Mouse (Mus musculus): ENCODE data around the gene Ifnk. TPM values are rescaled to one million over a fixed set of nuclear protein-coding genes. Genes with fewer than 3 reads are reported as not detected.

Gene Ifnk
- not detected in 2 replicates for polyA plus RNA-seq (2015; fragmentation: Nextera tagmentation; extraction: Ambion mirVana)

DNA sequence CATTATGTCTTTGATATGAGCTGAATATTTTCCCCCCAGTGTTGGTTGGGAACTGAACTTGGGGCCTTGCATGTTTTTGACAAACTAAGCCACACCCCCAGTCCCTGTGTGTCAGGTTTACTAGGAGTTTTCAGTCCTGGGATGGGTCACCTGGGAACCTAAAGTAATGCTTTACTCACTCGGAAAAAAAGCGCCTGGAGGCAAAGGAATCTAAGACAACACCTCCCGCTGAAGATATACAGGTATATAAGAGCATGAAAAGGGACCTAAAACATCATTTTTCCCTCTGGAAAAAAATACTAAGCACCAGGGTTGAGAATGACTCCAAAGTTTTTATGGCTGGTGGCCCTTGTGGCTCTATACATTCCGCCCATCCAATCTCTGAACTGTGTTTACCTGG, at the start of gene Ifnk:
Gene Ifnk, plus strand, starts transcription at position 301 of the 400 bp plus-strand sequence.
- Histone ChIP-seq H3K27ac (replicated peaks) (no peak within 1 kb of the TSS), H3K4me1 (peaks cover 16% of the 10 kb centered on the region), H3K4me2 (replicated peaks) (no peak within 1 kb of the TSS), H3K9ac (no peak within 1 kb of the TSS), H3K36me3 (no peaks in the 10 kb centered on the region), H3K27me3 (no peaks in the 10 kb centered on the region), H3K4me3 (replicated peaks) (no peak within 1 kb of the TSS), H3K9me3 (replicated peaks) (no peaks in the 10 kb centered on the region)
- 78% methylated on average over 4 of the region's 4 CpGs for WGBS
- no peak for ATAC-seq (ENCODE audit: insufficient number of reproducible peaks, low FRiP score, low TSS enrichment, low read depth)

DNA sequence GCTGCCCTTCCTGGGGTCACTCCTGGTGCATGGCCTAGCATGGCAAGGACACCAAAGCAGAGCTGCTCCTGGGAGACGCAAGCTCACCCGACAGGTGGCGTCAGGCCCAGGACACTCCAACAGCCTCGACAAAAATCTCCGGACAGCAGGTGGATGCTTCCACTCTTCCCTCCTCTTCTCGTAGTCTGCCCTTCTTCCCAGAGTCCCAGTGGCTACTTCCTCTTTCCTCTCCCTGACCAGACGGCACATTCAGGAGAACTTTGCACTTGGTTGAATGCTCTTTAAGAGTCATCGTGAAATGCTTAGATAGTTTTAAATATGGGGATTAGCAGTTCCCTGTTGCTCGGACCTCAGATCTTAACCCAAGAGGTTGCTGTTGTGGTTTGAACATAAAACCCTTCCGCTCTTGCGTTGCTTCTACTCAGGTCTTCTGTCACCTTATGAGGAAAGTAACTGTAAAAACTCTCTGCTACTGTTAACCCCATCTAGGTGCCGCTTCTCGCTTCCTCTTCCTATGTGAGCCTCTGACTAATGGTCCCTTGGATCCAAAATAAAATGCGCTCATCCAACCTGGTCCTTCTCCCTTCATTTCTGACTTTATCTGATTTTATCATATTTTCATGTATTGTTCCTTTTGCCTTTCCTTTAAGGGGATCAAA, 46.6 kb upstream of the Ifnk start:
- H3K4me3 ChIP-seq (replicated peaks) = no peak overlapping the region
- no peaks in the 10 kb centered on the region for H3K27me3 ChIP-seq
- H3K9ac ChIP-seq = no peak overlapping the region
- no peaks in the 10 kb centered on the region for H3K9me3 ChIP-seq (replicated peaks)
- H3K4me1 ChIP-seq = peaks cover 9% of the 10 kb centered on the region
- H3K4me2 ChIP-seq (replicated peaks) = no peak overlapping the region
- WGBS = 76% methylated on average over 14 of the region's 14 CpGs
- no peaks in the 10 kb centered on the region for H3K36me3 ChIP-seq
- H3K27ac ChIP-seq (replicated peaks) = no peak overlapping the region
- ATAC-seq (ENCODE audit: insufficient number of reproducible peaks, low FRiP score, low TSS enrichment, low read depth) = no peak

DNA sequence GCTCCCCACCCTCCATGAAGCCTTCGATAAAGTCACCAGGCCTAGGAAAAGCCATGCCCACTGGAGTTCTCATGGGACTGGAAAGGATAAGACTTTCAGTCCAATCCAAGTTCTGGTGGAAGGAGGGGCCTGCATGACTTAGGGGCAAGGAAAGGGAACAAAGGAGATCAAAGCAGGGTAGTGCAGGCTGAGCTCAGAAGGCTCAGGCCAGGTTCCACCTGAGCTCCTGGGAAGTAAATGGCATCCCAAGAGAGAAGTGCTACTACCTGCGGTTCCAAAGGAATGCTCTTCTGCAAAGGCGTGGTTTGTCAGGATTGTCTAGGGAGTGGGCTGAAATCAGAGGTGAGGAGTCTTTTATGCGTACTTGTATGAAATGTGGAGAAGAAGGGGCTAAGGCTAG, 39.4 kb upstream of the Ifnk start:
- WGBS = 73% methylated on average over 4 of the region's 4 CpGs
- Histone ChIP-seq H3K4me2 (replicated peaks) (no peak overlapping the region), H3K4me3 (replicated peaks) (no peak overlapping the region), H3K36me3 (no peaks in the 10 kb centered on the region), H3K9me3 (replicated peaks) (no peaks in the 10 kb centered on the region), H3K27ac (replicated peaks) (no peak overlapping the region), H3K4me1 (peaks cover 7% of the 10 kb centered on the region; the same call in 1 of the 2 replicates), H3K9ac (no peak overlapping the region), H3K27me3 (no peaks in the 10 kb centered on the region)
- no peak for ATAC-seq (ENCODE audit: insufficient number of reproducible peaks, low FRiP score, low TSS enrichment, low read depth)

DNA sequence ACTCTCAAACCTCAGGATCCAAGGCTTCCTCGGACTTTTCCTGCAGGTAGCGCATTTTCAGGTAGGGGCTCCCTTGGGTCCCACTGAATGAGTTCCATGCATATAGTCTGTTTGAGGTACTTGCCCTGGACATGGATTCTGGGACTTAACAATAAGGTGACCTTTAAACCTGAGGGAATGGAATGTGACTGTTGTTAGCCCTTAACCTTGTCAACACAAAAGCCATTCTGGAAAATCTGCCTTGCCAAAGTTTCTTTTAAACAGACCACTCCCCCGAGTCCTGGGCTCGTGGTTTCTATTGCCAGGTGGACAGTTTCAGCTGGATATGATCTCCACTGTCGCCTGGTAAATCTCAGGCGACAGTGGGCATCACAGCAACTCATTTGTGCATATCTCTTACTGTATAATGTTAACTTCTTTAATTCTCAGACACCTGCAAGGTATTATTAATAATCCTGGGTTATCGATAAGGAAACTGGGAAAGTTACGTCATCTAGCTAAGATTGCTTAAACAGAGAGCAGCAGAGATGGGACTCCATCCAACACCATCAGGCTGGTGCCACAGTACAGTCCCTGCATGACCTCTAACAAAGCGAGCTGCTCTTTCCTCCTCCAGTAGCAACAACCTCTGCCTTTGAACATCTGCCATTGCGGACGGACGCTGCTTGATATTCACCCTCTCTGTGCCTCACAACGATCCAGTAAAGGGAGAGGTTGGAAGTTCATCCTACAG, 38.2 kb upstream of the Ifnk start:
- Histone ChIP-seq H3K27ac (replicated peaks) (no peak overlapping the region), H3K4me1 (peaks cover 7% of the 10 kb centered on the region; the same call in 1 of the 2 replicates), H3K4me3 (replicated peaks) (no peak overlapping the region), H3K36me3 (no peaks in the 10 kb centered on the region), H3K27me3 (no peaks in the 10 kb centered on the region), H3K9ac (no peak overlapping the region), H3K9me3 (replicated peaks) (no peaks in the 10 kb centered on the region), H3K4me2 (replicated peaks) (no peak overlapping the region)
- WGBS = 71% methylated on average over 13 of the region's 13 CpGs
- ATAC-seq (ENCODE audit: insufficient number of reproducible peaks, low FRiP score, low TSS enrichment, low read depth) = no peak

DNA sequence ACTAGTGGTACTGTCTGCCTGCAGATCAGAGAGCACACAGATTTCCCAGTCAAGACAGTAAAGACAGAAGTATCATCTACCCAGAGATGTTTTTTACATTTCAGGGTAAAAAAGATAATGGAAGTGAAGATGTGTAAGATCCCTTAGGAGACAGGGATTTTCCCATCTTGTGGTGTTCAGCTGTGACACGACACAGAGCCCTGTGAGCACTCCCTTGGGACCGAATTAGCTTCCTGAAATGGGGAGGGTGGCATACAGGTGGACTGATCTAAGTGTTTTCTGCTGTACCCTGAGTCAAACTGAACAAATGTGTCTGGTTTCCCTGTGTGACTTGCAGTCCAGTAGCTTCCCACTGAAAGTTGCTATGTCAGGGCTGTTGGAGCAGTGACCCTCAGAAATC, 36.9 kb upstream of the Ifnk start:
- no peak for ATAC-seq (ENCODE audit: insufficient number of reproducible peaks, low FRiP score, low TSS enrichment, low read depth)
- no peaks in the 10 kb centered on the region for H3K36me3 ChIP-seq
- H3K9me3 ChIP-seq (replicated peaks) = no peaks in the 10 kb centered on the region
- H3K27me3 ChIP-seq = no peaks in the 10 kb centered on the region
- no peak overlapping the region for H3K4me3 ChIP-seq (replicated peaks)
- peaks cover 7% of the 10 kb centered on the region; the same call in 1 of the 2 replicates for H3K4me1 ChIP-seq
- 83% methylated on average over 2 of the region's 2 CpGs for WGBS
- no peak overlapping the region for H3K4me2 ChIP-seq (replicated peaks)
- no peak overlapping the region for H3K9ac ChIP-seq
- no peak overlapping the region for H3K27ac ChIP-seq (replicated peaks)

DNA sequence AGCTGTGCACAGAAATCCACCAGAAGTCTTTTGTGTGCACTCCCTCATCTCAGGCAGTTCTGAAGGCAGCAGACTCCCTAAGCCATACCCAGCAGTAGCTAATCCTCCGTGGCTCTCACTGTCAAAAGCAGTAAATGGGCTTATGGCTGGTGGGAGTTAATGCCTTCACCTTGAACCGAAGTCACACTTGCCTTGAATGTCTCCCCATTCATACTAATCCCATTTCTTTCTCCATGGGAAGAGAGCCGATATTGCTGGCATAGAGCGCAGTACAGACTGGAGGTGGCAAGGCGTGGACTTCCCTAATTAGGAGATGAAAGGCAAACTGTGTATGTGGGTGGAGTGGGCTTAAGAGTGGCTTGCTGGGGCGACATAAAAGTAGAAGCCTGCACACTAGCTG, 35.9 kb upstream of the Ifnk start:
- H3K4me1 ChIP-seq = peaks cover 9% of the 10 kb centered on the region
- 61% methylated on average over 6 of the region's 6 CpGs for WGBS
- no peak overlapping the region for H3K4me3 ChIP-seq (replicated peaks)
- H3K27ac ChIP-seq (replicated peaks) = no peak overlapping the region
- no peaks in the 10 kb centered on the region for H3K27me3 ChIP-seq
- H3K9ac ChIP-seq = no peak overlapping the region
- no peaks in the 10 kb centered on the region for H3K9me3 ChIP-seq (replicated peaks)
- no peak for ATAC-seq (ENCODE audit: insufficient number of reproducible peaks, low FRiP score, low TSS enrichment, low read depth)
- no peaks in the 10 kb centered on the region for H3K36me3 ChIP-seq
- no peak overlapping the region for H3K4me2 ChIP-seq (replicated peaks)

DNA sequence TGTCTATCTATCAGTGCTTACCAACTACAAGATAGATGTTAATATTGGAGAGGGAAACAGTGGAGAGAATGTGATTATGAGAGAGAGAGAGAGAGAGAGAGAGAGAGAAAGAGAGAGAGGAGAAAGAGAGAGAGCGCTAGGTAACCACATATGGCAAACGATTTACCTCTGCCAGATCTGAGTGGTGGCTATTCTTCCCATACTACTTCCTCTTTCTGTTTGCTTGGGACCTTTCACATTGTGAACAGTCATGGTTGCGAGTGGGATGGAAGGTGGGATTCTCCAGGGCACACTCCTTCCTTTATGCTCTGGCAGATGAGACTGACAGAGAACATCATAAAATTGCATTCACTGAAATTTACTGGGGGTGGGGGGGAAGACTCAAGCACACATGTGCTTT, 34.7 kb upstream of the Ifnk start:
- H3K9me3 ChIP-seq (replicated peaks) = no peaks in the 10 kb centered on the region
- WGBS = 87% methylated on average over 3 of the region's 3 CpGs
- no peaks in the 10 kb centered on the region for H3K36me3 ChIP-seq
- no peak overlapping the region for H3K27ac ChIP-seq (replicated peaks)
- no peak overlapping the region for H3K4me2 ChIP-seq (replicated peaks)
- H3K4me1 ChIP-seq = peaks cover 18% of the 10 kb centered on the region
- no peak for ATAC-seq (ENCODE audit: insufficient number of reproducible peaks, low FRiP score, low TSS enrichment, low read depth)
- H3K4me3 ChIP-seq (replicated peaks) = no peak overlapping the region
- no peak overlapping the region for H3K9ac ChIP-seq
- peaks cover 2% of the 10 kb centered on the region; the same call in 1 of the 2 replicates for H3K27me3 ChIP-seq

DNA sequence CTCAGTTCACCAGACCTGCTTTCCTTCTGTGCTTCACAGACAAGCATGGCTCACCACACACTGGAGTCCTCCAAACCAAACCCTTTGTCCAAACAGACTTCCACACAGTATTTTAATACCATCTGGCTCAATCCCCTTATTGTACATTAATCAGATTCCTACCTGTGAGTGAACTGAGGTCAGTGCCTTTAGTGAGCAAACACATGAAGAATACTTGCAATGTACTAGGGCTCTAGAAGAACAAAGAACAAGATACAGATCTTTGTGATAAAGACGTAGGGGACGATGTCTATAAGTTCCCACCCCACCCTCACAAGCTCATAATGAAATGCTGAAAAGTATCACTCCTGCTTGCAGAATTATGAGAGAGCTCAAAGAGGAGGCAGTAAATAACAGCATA, 33.0 kb upstream of the Ifnk start:
- H3K36me3 ChIP-seq = no peaks in the 10 kb centered on the region
- no peak overlapping the region for H3K27ac ChIP-seq (replicated peaks)
- H3K4me1 ChIP-seq = peaks cover 12% of the 10 kb centered on the region
- 68% methylated on average over 2 of the region's 2 CpGs for WGBS
- ATAC-seq (ENCODE audit: insufficient number of reproducible peaks, low FRiP score, low TSS enrichment, low read depth) = no peak
- H3K9ac ChIP-seq = no peak overlapping the region
- no peaks in the 10 kb centered on the region for H3K9me3 ChIP-seq (replicated peaks)
- peaks cover 7% of the 10 kb centered on the region; the same call in 1 of the 2 replicates for H3K27me3 ChIP-seq
- H3K4me3 ChIP-seq (replicated peaks) = no peak overlapping the region
- H3K4me2 ChIP-seq (replicated peaks) = no peak overlapping the region

DNA sequence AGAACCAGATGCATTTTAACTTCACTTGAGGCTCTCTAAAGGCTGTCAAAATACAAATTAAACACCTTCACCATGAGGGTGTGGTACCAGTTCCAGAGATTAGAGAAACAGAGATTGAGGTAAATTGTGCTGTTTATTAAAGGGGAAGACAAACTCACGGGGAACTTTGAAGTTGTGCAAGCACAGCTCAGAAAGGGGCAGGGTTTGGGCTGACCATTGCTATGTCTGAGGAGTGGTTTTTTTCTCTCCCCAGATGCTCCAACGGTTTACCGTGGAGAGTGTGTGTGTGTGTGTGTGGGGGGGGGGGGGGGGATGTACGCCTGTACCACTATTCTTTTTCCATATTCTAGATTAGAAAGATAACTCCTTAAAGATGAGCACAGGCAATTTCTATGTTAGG, 31.7 kb upstream of the Ifnk start:
- Histone ChIP-seq H3K4me1 (peaks cover 12% of the 10 kb centered on the region), H3K27ac (replicated peaks) (no peak overlapping the region), H3K4me3 (replicated peaks) (no peak overlapping the region), H3K9me3 (replicated peaks) (no peaks in the 10 kb centered on the region), H3K36me3 (no peaks in the 10 kb centered on the region), H3K9ac (no peak overlapping the region), H3K27me3 (peaks cover 7% of the 10 kb centered on the region; the same call in 1 of the 2 replicates), H3K4me2 (replicated peaks) (no peak overlapping the region)
- ATAC-seq (ENCODE audit: insufficient number of reproducible peaks, low FRiP score, low TSS enrichment, low read depth) = no peak
- WGBS = 25% methylated on average over 4 of the region's 4 CpGs

DNA sequence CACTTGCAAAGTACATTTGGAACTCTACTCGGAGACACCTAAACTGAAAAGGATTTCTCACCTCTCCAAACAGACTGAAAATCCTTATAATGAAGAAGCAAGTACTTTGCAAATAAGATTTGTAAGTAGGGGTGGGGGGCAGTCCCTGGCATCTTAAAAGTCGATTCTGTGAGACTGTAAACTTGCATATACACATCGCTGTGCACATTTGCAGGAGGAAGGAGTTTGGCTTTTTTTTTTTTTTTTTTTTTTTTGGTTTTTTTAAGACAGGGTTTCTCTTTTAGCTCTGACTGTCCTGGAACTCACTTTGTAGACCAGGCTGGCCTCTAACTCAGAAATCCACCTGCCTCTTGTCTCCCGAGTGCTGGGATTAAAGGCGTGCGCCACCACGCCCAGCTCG, 31.3 kb upstream of the Ifnk start:
- 72% methylated on average over 8 of the region's 8 CpGs for WGBS
- Histone ChIP-seq H3K27ac (replicated peaks) (no peak overlapping the region), H3K9ac (no peak overlapping the region), H3K36me3 (no peaks in the 10 kb centered on the region), H3K4me3 (replicated peaks) (no peak overlapping the region), H3K9me3 (replicated peaks) (no peaks in the 10 kb centered on the region), H3K4me2 (replicated peaks) (no peak overlapping the region), H3K4me1 (peaks cover 12% of the 10 kb centered on the region), H3K27me3 (peaks cover 7% of the 10 kb centered on the region; the same call in 1 of the 2 replicates)
- ATAC-seq (ENCODE audit: insufficient number of reproducible peaks, low FRiP score, low TSS enrichment, low read depth) = no peak

DNA sequence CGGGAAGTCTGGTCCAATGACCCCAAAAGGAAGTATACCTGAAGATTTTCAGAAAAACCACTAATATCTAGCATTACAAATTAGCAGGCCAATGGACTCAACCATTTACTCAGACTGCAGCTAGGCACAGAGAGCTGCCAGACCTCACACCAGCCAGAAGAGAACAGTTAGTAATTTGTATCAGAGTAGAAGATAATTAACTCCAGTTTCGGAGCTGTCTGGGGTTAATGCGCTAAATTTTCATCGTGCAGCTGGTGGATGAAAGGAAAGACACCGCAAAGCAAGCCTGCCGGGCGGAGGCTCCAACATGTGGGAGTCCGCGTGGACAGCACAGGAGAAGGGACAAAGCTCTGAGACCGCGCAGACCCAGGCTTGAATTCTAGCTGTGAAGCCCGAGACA, 30.8 kb upstream of the Ifnk start:
- no peak overlapping the region for H3K9ac ChIP-seq
- no peak overlapping the region for H3K27ac ChIP-seq (replicated peaks)
- H3K4me1 ChIP-seq = peaks cover 12% of the 10 kb centered on the region
- no peaks in the 10 kb centered on the region for H3K36me3 ChIP-seq
- ATAC-seq (ENCODE audit: insufficient number of reproducible peaks, low FRiP score, low TSS enrichment, low read depth) = no peak
- no peaks in the 10 kb centered on the region for H3K9me3 ChIP-seq (replicated peaks)
- WGBS = 28% methylated on average over 12 of the region's 12 CpGs
- H3K4me3 ChIP-seq (replicated peaks) = no peak overlapping the region
- no peak overlapping the region for H3K4me2 ChIP-seq (replicated peaks)
- peaks cover 7% of the 10 kb centered on the region; the same call in 1 of the 2 replicates for H3K27me3 ChIP-seq
